Mouse (Mus musculus): ENCODE measurements at regions not wholly inside any gene's neighbourhood (a gene's known extent, or its start where the extent isn't known, plus 50 kb on each side); places are given as distances from the start of the nearest gene placed in this dataset.
"Not testable (repeated sequence)": the region's sequence is repeated elsewhere in the genome, so short reads cannot be mapped to it uniquely, and the experiment has no call there.

DNA sequence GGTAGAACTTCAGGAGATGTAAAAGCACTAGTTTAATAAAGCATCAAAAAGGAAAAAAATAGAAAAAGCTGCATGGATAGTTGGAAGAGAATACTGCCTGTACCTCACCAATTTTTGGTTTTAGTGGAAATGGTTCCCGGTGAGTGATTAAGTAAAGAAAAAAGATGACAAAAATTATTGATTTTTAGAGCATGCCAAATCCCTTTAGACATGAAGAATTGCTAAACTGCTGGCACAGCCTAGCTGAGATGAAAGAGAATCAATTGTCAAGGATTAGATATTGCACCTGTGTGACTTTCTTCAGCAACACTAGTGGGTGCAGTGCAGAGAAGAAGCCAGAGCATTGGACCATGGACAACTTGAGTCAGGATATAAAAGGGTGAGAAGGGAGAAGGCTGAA is 348.7 kb upstream of the Cpeb2 start:
- no peak for DNase-seq (ENCODE audit: low read depth)

- DNase-seq (ENCODE audit: low read depth) = no peak
Observed at GRCm38 (mm10) chr5:42891890-42892289, 341.1 kb upstream of the Cpeb2 start.

- DNase-seq (ENCODE audit: low read depth) = no peak
Observed at GRCm38 (mm10) chr5:42906136-42906535, 326.8 kb upstream of the Cpeb2 start.

DNA sequence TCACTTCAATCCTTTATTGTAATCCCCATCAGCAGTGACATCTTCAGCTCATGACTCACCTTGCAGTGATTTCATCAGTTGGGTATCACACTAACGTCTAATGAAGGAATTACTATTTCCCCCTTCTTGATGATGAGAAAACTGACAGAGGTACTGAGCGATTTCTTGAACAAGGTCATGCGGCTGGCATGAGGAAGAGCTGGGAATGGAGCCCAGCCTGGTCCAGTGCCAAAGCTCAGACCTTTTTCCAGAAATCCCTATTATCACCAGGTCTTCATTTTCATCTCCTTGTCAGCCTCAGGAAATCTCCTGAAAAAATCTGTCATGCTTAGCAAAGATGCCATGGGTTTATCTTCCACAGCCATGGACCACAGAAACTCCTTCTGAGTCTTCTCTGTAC is 313.6 kb upstream of the Cpeb2 start:
- no peak for DNase-seq (ENCODE audit: low read depth)

GRCm38 (mm10) chr5:42932106-42932505 is 300.9 kb upstream of the Cpeb2 start:
- no peak for DNase-seq (ENCODE audit: low read depth)

- no peak for DNase-seq (ENCODE audit: low read depth)
Observed at GRCm38 (mm10) chr5:42959296-42959862, 273.6 kb upstream of the Cpeb2 start.

- not testable (repeated sequence) for DNase-seq (ENCODE audit: low read depth)
Observed at GRCm38 (mm10) chr5:42966952-42967351, 266.0 kb upstream of the Cpeb2 start.

GRCm38 (mm10) chr5:42969209-42969608 is 263.8 kb upstream of the Cpeb2 start:
- no peak for DNase-seq (ENCODE audit: low read depth)

GRCm38 (mm10) chr5:42969621-42970020 is 263.3 kb upstream of the Cpeb2 start:
- no peak for DNase-seq (ENCODE audit: low read depth)

- DNase-seq (ENCODE audit: low read depth) = no peak
Observed at GRCm38 (mm10) chr5:42977108-42977507, 255.9 kb upstream of the Cpeb2 start.

GRCm38 (mm10) chr5:42980946-42981650 is 251.9 kb upstream of the Cpeb2 start:
- no peak for DNase-seq (ENCODE audit: low read depth)

GRCm38 (mm10) chr5:42986203-42986602 is 246.8 kb upstream of the Cpeb2 start:
- DNase-seq (ENCODE audit: low read depth) = no peak

GRCm38 (mm10) chr5:42987710-42988466 is 245.1 kb upstream of the Cpeb2 start:
- no peak for DNase-seq (ENCODE audit: low read depth)

GRCm38 (mm10) chr5:42989287-42989686 is 243.7 kb upstream of the Cpeb2 start:
- DNase-seq (ENCODE audit: low read depth) = no peak

DNA sequence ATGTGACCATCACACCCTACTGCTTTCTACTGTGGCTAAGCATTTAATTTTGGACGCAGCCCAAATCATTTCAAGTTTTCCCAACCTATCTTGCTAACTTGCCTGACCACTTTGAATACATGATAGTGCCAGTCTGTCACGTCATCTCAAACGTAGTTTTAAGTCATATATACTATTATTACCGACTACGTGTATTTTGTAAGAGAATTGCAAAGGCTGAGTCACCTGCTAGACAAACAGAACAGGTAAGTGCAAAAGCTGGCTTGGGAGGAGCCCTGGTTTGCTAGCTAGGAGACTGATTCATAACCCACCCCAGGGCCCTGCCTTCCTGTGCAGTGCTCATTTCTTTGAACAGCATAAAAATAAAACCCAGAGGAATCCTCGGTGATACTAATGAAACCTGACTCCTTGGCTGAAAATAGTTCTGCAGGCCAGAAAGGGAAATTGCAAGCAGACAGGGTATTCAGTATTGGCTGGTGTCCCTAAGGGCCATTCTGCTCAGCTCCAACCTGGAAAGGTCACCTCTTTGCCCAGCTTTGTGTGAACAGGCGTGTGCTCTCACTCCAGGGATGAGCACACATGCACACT is 208.9 kb upstream of the Cpeb2 start:
- DNase-seq (ENCODE audit: low read depth) = no peak

DNA sequence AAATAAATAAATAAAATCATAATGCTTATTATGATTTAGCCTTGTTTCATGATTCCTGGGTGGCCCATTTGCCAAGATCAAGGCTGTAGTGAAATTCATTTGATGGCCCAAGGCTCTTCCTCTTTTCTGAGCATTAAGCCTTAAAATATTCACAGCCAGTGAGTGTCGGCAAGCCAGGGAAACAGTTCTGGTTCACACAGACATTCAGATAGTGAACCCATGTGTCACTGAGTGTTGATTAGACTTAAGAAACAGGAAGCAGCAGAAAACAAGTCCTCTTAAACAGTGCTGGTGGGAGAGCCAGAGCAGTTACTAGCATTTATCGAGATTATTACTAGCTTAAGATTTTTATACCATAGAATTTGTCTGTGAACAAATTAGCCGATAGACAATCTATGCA is 201.7 kb upstream of the Cpeb2 start:
- DNase-seq (ENCODE audit: low read depth) = no peak

- DNase-seq (ENCODE audit: low read depth) = no peak
Observed at GRCm38 (mm10) chr5:43031916-43032315, 201.1 kb upstream of the Cpeb2 start.

DNA sequence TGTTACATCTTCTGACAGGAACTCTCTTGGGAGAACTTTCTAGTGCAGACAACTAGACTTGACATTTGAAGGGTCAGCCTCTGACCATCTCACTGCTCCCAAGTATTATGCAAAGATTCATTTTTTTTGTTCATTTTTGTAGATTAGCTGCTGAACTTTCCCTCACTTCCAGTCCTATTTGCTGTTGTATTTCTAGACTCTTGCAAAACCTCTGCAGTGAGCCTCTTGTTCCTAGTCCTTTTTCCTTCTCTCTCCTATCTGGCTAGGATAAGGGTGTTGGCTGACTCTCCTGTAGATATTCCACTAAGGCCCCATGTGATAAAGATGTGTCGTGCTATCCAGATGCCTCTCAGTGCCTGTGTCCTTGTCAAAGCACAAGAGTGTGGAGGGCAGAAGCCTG is 198.5 kb upstream of the Cpeb2 start:
- DNase-seq (ENCODE audit: low read depth) = no peak

DNA sequence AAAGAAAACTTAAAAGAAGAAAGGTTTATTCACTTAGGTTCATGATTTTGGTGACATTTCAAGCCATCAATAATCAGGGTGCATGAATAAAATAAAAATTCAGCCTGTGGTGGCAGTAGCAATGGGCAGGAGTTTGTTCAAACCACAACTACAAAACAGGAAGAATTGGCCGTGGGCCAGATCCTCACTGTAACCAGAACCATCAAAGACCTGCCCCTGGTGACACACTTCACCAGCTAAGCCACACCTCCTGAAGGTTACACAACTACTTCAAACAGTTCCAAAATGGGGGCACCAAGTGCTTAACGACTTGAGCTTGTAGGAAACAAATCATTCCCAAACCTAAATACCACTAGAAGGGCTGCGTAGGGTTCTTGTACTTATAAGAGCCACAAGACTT is 195.4 kb upstream of the Cpeb2 start:
- no peak for DNase-seq (ENCODE audit: low read depth)

DNA sequence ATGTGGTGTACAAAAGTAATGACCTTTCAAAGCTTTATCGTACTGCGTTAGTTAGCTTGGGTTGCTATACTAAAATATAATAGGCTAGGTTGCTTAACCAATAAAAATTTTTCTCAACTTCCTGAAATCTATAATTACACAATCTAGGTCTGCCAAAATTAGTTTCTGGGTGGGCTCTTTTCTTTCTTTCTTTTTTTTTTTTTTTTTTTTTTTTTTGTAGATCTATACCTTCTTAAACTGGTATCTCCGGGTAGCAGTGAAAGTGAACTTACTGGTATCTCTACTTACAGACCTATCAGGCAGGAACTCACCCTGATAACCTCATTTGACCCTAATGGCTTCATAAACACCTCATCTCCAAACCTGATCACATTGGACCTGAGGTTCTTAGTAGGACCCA is 193.4 kb upstream of the Cpeb2 start:
- DNase-seq (ENCODE audit: low read depth) = no peak

DNA sequence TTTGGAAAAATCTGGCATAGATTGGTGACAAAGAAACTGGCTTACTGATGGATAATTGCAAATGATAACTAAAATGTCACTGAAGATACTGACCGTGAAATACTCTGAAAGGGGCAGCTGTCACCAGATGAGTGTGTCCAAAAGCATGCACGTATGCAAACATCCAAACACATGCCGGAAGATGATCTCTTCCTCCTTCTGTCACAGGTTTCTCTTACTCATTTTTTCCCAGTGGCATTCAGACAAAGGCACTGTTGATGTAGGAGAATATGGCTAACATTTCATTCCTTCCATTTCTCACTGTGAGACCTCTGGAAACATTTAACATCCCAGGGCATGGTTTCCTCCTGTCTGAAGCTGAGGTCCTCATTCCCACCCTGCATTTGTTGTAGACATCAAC is 190.4 kb upstream of the Cpeb2 start:
- DNase-seq (ENCODE audit: low read depth) = no peak

DNA sequence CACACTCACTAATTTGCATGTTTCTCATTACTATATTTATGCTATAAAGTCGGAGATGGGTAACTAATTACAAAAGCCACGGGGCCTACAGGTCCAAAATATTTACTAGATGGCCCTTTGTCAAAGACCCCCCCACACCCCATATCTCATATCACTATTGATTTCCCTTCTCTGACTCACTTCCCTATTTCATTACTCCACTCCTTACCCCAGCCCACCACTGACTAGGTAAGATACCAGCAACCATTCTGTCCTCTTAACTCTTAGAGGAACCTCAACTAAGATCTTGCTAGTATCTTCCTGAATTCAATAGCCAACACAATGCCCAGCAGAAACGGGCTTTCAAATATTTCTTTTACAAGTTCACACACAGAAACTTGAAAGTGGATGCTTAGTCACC is 187.1 kb upstream of the Cpeb2 start:
- DNase-seq (ENCODE audit: low read depth) = no peak

GRCm38 (mm10) chr5:43047316-43047715 is 185.7 kb upstream of the Cpeb2 start:
- no peak for DNase-seq (ENCODE audit: low read depth)

Data from induced T-regulatory cell, adult 2 months (primary cell).